Mouse (Mus musculus) urinary bladder, adult 2 months (tissue): ENCODE data around the gene Pkdrej. TPM values are rescaled to one million over a fixed set of nuclear protein-coding genes. Genes with fewer than 3 reads are reported as not detected.
A peak's percentile ranks its signal among the peaks of the same experiment; 100 is the strongest.
"Not testable (repeated sequence)": the region's sequence is repeated elsewhere in the genome, so short reads cannot be mapped to it uniquely, and the experiment has no call there.

Source experiments
- DNase-seq: peaks from one replicate; pipeline ENCODE4 v3.0.0; 2022; ENCODE audit warnings: low spot score
- polyA plus RNA-seq: library from polyadenylated mRNA; depleted of rRNA; stranded (reverse); fragments of >200 nt; gene quantifications from 2 replicates; pipeline ENCODE4 v1.2.3, GENCODE M21; 2012; rRNA removed

The Pkdrej gene
- polyA plus RNA-seq = 0.45 and 0.56 TPM in 2 replicates

DNA sequence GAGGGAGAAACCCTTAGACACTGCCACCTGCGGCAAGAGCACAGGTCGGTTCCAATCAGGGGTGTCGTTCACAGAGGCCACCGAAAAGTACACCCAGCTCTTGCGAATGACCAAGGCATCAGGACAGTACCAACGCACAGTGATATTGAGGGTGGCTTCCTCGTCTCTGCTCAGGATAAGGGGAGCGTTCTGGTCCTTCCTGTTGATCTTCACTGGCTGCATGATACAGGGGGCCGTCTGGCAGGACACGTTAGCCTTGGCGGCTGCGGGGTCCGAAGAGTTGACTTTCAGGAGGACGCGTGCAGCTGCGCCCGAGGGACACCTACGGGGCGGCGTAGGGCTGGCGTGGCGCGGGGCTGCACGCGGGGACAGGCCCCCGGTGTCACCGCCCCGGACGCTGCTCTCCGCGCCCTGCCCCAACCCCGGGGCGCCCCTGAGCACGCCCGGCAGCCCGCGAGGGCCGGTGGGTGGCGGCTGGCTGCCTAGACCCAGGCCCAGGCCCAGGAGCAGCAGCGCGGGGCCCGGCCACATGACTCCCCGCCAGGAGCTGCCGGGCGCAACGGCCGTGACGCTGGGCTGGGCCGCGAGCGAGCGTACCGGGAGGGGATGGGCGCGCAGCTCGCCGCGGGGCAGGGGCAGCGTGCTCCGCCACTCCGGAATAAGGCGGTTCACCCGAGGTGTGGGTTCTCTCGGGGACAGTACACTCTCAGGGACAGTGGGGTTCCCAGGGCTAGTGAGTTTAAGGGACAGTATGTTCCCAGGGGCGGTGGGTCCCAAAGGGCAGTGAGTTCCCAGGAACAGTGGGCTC, at the start of gene Pkdrej:
Gene Pkdrej (minus strand): TSS at position 532 of the 808 bp plus-strand sequence.
- peak; percentile 56 for DNase-seq

DNA sequence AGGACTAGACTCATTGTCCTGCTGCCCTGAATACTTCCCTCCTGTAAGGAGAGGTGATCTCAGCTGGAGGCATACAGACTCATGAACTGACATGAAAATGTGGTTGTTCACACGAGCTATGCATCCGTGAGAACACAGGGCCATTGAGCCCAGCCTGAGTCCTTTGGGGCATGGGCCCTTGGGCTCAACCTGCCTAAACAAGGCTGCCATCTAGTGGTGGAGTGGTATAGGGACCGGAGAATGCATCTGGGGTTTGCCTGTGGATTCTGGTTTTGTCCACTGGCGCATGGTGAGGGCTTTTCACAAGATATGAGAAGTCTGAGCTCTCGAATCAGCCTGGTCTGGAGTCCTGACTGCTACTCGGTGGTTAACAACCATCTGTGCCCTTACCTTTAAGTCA, 46.2 kb upstream of the Pkdrej start:
- DNase-seq = no peak

DNA sequence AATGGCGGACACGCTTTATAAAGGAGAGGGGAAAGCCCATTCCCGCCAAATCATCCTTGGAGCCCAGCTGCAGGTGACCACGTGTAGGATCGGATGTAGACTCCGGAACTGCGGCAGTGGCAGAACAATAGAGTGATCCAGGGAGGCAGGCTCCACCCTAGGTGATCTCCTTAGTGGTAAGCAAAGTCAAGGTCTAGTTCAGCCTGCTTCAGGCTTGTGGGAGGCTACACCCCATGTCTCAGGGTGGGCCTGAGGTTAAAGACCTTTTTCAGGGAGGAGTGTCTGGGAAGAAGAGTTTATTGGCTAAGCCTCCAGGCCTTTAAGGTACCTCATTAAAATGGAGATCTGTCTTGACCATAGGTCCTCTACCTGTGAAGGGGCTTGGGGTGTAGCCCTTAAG, 44.4 kb upstream of the Pkdrej start:
- not testable (repeated sequence) for DNase-seq

DNA sequence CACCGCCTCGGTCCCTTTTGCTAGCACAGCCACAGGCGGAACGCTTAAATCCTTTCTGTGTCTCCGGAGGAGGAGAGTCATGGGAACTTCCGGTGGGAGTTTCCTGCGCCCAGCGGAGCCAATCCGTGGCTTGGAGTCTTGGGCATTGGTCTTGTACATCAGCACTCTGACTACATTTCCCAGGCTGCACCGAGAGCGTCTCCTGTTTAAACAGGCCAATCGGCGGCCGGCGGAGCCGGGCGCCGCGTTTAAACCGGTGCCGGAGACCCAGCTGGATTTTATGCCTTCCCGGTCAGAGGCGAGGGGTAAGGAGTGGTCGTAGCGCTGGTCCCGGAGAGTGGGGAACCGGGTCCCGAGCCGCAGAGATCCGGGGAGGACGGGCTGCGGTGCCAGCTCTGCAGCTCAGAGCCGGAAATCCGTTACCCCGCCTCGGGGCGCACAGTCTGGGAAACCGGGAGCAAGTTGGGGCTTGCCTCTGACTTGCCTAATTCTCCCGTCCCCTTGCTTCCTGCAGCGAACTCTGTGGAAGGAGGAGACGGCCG, 38.0 kb upstream of the Pkdrej start, which contains the start of gene Gtse1:
Gene Gtse1 (plus strand): TSS at position 256 of the 542 bp plus-strand sequence.
- DNase-seq = peak; percentile 76

DNA sequence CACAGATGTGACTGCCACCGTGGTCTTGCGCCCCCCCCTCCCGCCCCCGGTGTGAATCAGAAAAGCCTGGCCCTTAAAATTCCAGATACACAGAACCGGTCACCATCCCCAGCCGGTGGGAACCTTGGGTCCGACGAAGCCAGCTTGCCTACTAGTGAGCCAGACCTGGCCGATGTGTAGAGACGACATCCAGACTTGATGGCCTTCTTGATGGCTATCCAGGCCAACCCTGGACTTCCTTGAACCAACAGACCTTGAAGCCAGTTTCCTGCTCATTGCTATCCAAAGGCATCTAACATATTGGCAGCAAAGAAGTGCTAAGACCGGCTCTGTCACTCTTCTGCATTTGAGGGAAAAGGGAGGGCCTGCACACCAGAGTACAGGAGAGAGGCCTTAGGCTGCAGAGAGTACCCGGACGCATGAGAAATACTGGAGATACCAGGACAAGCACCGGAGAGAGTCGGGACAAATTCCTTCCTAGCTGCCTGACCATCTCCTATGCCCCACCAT, 37.5 kb upstream of the Pkdrej start:
- no peak for DNase-seq

DNA sequence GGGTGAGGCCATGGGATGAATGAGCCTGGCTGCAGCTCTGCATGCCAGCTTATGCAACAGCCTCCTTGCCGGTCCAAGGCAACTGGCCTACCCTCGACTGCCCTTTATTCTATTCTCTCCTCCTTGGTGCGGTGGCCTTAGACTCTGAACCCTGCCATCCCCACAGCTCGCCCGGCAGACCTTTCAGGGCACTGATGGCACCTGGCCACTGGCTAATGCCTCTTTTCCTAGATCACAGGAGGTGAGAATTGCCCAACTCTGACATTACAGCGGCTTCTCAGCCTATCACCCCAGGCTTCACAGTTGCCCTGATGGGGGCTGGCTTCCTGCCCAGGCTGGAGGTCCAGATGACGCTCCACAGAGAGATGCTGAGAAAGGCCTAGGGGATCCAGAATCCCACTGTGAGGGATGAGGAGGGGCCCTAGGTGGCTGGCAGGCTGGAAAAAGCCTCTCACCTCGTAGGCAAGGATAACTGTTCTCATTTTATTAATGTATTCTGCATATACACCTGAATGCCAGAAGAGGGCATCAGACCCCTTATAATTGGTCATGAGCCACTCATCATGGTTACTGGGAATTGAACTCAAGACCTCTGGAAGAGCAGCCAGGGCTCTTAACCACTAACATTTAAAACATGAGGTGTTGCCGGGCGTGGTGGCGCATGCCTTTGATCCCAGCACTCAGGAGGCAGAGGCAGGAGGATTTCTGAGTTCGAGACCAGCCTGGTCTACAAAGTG, 30.3 kb upstream of the Pkdrej start:
- no peak for DNase-seq

DNA sequence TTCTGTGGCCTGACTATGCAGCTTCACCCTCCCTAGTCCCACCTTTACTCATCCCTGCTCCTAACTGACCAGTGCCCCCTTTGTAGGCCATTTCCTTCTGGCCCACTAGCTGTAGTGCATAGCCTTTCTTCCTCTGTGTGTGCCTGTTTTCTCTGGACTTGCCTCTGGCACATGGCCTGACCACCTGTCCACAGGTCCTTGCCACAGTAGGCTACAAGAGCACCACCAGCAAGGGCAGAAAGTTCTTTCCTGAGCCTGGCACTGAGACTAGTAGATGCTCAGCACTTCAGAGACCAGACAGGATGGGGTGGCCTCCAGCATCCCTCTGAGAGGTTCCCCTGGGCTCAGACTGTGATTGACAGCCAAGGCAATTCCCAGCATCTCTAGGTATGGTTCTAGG, 23.5 kb upstream of the Pkdrej start:
- no peak for DNase-seq

DNA sequence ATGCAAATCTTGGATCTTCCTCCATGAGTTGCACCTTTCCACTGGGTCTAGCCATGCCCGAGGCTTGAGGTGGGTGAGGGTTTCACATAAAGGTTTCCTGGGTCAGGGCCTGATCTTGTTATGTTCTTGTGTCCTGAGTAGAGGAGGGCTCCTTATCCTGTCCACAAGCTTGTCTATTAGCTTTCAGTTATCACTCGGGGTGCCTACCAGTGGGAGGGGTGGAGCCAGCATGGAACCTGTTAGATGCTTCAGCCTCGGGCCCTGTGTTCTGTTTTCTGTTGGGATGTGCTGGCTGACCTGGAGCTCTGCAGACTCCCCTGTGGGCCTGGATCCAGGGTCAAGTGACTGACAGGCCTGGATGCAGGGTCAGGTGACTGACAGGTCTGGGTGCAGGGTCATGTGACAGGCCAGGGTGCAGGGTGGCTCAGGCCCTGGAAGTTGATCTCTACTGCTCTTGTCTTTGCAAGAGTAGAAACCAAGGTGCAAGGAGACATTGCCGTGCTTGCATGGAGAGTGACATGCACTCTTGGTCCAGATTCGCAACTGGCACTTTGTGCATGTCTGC, 20.3 kb upstream of the Pkdrej start:
- DNase-seq = no peak

DNA sequence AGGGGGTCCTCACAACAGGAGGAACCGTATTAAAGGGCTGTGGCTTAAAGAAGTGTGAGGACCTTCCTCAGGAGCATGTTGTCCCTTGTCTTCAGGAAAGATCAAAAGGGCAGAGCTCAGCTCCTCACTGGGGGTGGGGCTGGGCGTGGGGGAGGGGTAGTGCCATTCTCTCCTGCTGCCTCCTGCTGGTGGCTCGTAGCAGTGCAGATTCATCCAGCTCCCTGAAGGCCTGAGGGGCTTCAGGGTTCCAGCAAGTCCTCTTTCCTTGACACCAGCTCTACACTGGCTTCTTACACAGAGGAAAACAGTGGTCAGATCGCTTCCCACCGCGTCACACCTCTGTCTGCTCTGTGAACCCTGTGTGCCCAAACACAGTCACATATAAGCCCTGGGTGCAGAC, 19.4 kb upstream of the Pkdrej start:
- DNase-seq = no peak

DNA sequence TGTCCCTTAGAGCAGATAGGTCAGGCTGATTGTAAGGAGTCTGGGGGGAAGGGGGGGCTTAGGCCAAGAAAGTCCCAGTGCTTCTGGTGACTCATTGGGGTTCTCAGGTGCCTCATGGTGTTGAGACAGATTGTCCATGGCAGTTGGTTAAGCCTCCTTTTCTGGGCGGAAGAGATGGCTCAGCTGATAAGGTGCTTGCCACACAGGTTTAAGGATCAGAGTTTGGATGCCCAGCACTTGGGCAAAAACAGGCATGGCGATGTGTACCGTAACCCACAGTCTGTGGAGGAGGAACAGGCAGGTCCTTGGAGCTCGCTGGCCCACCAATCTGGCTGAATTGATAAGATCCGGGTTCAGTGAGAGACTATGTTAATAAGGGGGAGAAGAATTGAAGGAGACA, 15.4 kb upstream of the Pkdrej start:
- DNase-seq = peak; percentile 56

DNA sequence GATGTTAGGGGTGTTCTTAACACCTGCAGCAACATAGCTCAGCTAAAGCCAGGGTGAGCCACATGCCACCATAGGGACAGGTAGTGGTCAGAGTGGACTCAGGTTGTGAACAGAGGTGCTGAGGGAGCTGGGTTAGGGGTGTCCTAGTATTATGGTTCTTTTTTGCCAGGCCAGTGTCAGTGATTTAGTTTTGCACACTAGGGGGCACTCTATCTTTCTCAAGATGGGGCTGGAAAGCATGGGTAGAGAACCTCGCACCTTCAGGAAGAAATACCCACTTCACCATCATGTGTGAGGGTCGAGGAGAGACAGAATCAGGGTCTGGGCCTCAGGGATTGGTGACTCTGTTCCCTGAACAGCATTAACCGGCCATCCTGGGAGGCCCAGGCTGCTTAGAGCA, 13.8 kb upstream of the Pkdrej start:
- no peak for DNase-seq

DNA sequence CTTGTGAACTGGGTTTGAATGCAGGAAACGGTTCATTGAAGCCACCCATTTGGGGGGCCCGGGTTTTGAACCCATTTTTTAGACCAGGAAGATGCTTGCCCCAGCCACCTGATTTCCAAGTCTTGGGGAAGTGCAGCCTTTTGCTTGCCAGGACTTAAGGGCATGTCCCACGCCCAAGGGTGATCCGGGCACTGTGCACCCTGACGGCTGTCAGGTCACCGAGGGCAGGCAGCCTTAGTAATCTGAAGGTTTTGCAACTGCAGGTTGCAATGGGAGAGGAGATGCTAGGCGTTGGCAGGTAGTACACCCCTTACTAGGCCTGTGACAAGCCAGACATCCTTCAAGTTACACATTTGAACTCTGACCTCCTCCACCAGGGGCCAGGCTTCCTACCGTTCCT, 11.1 kb upstream of the Pkdrej start:
- DNase-seq = no peak

DNA sequence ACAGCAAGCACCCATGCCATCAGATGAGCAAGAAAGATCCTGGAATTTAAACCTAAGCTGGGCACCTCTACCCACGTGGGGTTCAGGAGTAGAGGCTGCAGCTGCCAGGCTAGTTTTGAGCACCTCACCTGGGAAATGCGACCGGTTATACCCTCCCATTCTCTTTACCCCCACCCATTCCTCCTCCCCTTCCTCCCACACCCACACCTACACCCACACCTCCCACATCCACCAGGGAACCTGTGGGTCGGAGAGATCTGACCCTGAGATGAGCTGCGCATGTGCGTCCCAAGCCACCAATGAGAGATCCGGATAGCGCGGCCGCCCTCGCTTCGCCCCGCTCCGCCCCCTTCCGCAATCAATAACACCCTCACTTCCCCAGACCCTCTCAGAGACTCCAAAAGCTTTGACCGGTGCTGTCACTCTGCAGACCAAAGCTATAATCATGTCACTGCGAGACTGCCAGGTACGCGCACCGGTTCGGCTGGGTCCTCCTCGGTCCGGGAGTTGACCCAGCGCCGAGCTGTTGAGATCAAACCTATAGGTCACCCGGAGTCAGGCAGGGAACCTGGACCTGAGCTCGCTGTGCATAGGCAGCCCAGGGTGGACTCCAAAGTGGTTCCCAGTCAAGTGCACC, 10.5 kb upstream of the Pkdrej start, which contains the start of gene Ttc38:
Gene Ttc38 (plus strand): TSS at position 353 of the 637 bp plus-strand sequence.
- peak; percentile 78 for DNase-seq

DNA sequence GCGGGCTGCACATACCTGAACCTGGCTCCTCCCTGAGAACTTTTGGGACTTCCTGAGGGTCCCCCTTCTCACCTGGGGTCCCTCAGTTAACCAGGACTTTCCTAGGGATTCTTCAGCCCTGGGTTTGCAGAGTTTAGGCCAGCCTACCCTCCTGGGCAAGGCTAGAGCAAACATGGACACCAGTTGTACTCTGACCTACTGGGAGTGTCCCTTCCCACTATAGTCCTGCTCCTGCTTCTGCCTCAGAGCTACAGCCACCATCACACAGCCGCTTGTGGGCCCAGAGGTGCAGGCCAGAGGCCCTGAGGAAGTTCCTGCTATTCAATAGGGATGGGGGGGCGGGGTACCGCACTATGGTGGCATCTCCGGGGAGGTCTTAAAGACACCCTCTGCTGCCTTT, 7.9 kb upstream of the Pkdrej start:
- no peak for DNase-seq

DNA sequence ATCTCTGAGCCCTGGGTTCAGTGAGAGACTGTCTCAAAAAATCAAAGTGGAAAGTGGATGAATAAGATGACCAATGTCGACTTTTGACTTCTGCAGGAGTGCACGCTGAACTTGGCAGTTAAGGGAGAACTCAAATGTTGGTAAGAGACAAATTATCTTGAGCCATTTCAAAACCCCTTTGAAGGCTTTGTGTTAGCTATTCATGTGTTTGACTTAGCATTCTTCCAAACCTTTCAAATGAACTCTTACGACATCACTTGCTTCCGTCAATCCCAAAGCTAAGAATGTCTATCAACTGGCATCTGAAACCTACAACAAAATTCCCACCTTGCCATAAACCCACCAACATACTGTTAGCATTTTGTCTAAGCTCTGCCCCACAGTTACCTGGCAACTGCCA, 6.5 kb upstream of the Pkdrej start:
- no peak for DNase-seq

DNA sequence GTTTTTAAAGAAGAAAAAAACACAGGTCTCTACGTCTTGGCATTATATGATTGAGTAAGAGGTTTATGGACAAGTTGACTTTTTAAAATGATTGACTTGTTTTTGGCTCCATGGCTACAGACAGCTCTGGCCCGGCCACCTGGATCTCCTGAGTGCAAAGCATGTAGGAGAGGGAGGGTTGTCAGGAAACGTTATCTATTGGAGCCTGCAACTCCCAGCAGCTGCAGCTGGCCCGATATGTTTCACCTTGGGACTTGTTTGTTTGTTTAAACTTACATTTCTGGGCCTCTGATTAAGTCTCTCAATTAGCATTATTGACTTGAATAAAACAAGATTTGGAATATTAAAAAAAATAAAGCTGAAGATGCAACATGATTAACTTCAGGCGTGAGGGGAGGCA, 5.1 kb upstream of the Pkdrej start:
- DNase-seq = no peak

DNA sequence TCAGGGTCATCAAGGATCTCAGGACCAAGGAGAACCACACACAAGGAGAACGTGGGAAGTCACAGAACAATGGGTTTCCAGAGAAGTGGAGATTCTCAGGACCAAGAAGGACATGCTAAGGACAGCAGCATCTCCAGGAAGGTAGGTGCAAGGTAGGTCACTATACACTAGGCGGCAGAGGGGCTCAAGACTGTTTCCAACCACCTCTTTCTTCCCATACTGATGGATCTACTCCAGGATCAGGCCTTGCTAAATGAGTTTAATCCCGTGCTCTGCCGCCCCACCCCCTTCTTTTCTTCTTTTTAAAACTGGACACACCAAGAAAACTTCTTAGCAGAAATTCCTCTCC, 451 bp upstream of the Pkdrej start:
- no peak for DNase-seq

DNA sequence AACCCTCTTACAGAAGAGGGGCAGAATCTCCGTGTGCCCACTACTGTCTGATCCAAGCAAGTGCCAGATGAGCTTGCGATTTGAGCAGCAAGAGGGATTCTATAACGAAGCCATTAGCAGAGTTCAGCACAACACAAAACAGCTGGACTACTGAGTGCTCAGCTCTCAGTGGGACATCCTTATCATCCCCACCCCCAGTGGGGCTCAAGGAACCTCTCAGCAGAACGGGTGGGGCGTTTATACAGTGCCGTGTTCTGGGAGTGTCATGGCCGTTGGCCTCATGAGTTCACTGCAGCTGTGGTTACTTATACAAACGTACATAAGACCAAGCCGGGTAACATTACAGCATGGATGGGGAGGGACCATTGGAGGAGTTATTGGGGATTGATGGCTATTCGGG, 8.1 kb downstream of the Pkdrej start:
- no peak for DNase-seq

DNA sequence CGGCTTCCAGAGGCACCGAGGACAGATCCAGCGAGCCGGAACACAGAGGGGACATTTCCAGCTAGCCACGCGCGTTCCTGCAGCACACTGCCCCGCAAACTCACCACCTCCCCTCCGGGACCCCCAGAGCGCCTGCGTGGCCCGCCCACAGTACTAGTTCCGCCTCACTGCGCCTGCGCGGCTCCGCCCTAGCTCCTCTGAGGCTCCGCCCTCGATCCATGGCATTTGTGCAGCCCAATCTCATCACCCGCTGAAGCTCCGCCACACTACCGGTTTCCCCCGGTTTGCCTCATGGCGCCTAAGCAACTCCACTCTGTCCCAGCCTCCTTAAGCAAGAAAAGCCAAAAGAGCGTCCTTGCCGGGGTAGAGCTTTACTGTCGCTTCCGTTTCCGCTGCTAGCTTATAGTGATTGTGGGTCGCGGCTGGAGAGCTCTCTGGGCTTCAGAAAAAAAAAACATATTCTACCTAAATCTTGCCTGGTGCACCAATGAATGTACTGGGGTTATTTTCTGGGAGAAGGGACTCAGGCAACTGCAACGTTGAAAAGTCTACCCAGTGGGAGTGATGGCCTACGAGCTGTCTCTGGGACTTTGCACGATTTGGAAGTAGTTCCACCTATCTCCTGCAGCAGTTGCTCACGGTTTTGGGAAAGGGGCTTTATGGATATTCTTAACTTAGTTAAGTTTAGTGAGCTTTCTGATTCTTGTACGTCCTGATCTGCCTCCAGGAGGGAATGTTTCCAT, 9.8 kb downstream of the Pkdrej start, which contains the start of gene Cdpf1:
Gene Cdpf1 (minus strand): TSS at position 163 of the 743 bp plus-strand sequence.
- DNase-seq = peak; percentile 98

DNA sequence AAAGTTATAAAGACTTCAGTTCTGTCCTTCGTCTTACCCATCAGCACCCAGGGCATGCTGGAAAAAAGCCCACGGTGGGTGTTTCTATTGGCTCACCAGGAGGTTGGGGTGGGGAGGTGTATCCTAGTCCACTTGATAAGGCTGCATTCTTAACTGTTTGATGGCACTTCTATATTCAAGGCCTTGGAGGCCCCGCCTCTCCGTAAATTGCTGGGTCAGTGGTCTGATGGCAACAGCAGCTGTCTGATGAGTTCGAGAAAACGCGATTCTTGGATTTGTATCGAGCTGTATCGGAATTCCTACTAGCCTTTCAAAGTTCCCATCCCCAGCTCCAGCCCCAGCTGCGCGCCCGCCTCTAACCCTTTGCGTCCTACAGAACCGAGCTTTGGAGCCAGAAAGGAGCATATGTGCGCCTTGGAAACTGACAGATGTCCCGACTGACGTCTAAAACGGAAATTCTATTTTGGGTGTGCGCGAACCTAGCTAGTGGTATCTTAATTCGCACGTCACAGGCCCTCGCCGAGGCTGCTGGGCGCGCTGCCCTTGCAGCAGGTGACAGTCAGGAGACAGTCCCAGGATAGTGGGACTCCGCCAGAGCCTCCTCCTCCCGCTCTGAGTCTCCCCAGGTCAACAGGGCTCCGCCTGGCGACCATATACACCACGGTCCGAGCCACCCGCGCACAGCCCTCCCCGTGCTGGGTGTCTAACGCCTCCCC, 10.6 kb downstream of the Pkdrej start:
- DNase-seq = no peak
